Mouse (Mus musculus) forebrain, embryonic 15.5 days (tissue): ENCODE data around the gene Pir. TPM values are rescaled to one million over a fixed set of nuclear protein-coding genes. Genes with fewer than 3 reads are reported as not detected.

Experiments
- ATAC-seq: fragments of 200-750 bp; cut with Nextera tagmentation; replicated peaks from 2 replicates; pipeline ENCODE4 v1.8.0; 2017; ENCODE audit warnings: mild to moderate bottlenecking, moderate TSS enrichment, moderate library complexity
- H3K27ac ChIP-seq: fragments of 300-500 bp; sonication (generic); replicated peaks from 2 replicates; pipeline ENCODE4 v1.5.1; 2015; ENCODE audit warnings: mild to moderate bottlenecking, inconsistent platforms
- H3K27me3 ChIP-seq: fragments of 300-500 bp; sonication (generic); 2 replicates; pipeline ENCODE4 v1.6.1; 2015; ENCODE audit warnings: inconsistent platforms
- H3K36me3 ChIP-seq: fragments of 300-500 bp; sonication (generic); 2 replicates; pipeline ENCODE4 v1.6.1; 2015; ENCODE audit warnings: mild to moderate bottlenecking, inconsistent platforms
- H3K4me1 ChIP-seq: fragments of 300-500 bp; sonication (generic); 2 replicates; pipeline ENCODE4 v1.6.1; 2015; ENCODE audit warnings: inconsistent platforms
- H3K4me2 ChIP-seq: fragments of 300-500 bp; sonication (generic); replicated peaks from 2 replicates; pipeline ENCODE4 v1.6.1; 2015; ENCODE audit warnings: mild to moderate bottlenecking, inconsistent platforms
- H3K4me3 ChIP-seq: fragments of 300-500 bp; sonication (generic); 2 replicates; pipeline ENCODE4 v1.5.1; 2015; ENCODE audit warnings: mild to moderate bottlenecking, inconsistent platforms
- H3K9ac ChIP-seq: fragments of 300-500 bp; sonication (generic); replicated peaks from 2 replicates; pipeline ENCODE4 v1.6.1; 2015; ENCODE audit warnings: mild to moderate bottlenecking, inconsistent platforms
- H3K9me3 ChIP-seq: fragments of 300-500 bp; sonication (generic); 2 replicates; pipeline ENCODE4 v1.6.1; 2016; ENCODE audit warnings: inconsistent platforms
- WGBS: fragments of 180-500 bp; shearing (Covaris S2); methylation state at CpG from one replicate; pipeline ENCODE4 v1.1.7; 2015; ENCODE audit warnings: mixed read lengths; 5-methylcytosine and 5-hydroxymethylcytosine counted together
- polyA plus RNA-seq: library from polyadenylated mRNA; unstranded; fragments of >200 nt; fragmentation: Nextera tagmentation; extraction: Ambion mirVana; gene quantifications from 2 replicates; pipeline ENCODE4 v1.2.1, GENCODE M21; 2015

Pir gene
- polyA plus RNA-seq, 1 experiment from 2014 or later: 3.6 TPM

DNA sequence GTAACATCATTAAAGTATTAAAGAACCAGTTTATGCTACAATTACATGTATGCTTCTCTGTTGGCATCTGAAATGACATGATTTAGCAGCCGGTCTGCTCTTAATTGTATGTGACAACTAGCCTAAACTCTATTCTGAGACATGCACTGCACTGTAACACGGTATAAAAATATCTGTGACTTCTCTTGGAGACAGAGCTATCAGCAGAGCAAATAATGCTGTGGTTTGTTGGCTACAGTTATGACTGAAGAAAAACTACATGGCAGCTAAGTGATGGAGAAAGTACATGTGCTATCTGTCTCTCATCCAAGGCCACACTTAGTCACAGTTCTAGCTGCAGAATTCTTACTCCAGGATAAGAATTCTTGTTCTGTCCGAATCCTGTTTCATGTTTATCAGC is 79.8 kb downstream of the Pir start:
- ATAC-seq: no peak
- no peak overlapping the region for H3K4me3 ChIP-seq
- no peaks in the 10 kb centered on the region for H3K9me3 ChIP-seq
- no peaks in the 10 kb centered on the region for H3K36me3 ChIP-seq
- H3K27ac ChIP-seq: no peak overlapping the region
- H3K9ac ChIP-seq: no peak overlapping the region
- H3K4me2 ChIP-seq: no peak overlapping the region
- 78% methylated on average over 3 of the region's 3 CpGs for WGBS
- H3K4me1 ChIP-seq: no peaks in the 10 kb centered on the region
- no peaks in the 10 kb centered on the region for H3K27me3 ChIP-seq

DNA sequence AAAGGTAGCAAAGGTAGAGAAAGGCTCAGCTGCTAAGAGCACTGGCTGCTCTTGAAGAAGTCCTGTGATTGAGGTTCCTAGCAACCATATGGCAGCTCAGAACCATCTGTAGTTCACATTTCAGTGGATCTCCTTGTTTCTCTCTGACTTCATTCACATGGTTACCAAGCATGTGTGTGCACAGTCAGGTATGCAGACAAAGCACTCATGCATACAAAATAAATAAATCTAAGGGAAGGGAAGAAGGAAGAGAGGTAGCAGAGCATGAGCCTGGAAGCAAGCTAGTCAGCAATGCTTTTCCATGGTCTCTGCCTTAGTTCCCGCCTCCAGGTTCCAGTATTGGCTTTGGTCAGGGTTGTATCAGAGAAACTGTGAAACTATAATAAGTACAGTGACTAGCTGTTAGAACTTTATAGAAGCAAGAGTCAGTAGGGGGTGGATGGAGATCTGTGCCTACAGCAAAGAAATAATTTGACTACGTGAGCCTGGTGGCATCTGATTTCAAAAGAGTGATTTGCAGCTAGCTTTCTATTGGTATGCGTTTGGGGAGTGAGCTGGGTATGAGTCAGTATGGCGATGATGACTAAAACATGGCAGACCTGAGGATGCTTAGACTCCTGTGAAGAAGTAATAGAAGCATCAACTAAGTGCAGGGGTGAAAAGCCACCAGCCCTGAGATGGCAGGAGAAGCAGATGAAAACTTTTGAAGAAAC is 96.1 kb downstream of the Pir start:
- Histone ChIP-seq H3K36me3 (no peaks in the 10 kb centered on the region), H3K27me3 (no peaks in the 10 kb centered on the region), H3K27ac (no peak overlapping the region), H3K4me2 (no peak overlapping the region), H3K9ac (no peak overlapping the region), H3K4me1 (no peaks in the 10 kb centered on the region), H3K9me3 (no peaks in the 10 kb centered on the region), H3K4me3 (no peak overlapping the region)
- no peak for ATAC-seq
- 89% methylated on average over 4 of the region's 4 CpGs for WGBS

DNA sequence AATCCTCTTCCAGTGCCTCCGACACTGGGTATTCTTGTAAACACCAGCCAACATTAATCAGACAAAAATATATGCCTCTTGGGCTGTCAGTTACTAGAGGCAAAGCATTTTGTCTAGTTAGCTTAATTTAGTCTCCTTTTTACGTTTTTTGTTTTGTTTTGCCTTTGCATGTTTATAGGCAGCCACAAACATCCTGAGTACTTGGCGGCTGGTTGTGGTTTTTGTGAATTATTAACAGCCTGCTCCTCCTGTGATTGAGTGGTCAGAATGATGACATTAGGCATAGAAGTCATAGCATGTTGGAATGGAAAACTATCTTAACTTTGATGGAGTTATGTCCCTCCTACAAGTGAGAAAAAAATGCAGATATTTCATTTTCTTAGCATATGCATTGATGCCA is 101.4 kb downstream of the Pir start:
- 83% methylated on average over 3 of the region's 3 CpGs for WGBS
- no peaks in the 10 kb centered on the region for H3K36me3 ChIP-seq
- no peaks in the 10 kb centered on the region for H3K27me3 ChIP-seq
- no peaks in the 10 kb centered on the region for H3K9me3 ChIP-seq
- ATAC-seq: no peak
- no peak overlapping the region for H3K4me2 ChIP-seq
- no peaks in the 10 kb centered on the region for H3K4me1 ChIP-seq
- no peak overlapping the region for H3K4me3 ChIP-seq
- no peak overlapping the region for H3K27ac ChIP-seq
- H3K9ac ChIP-seq: no peak overlapping the region

DNA sequence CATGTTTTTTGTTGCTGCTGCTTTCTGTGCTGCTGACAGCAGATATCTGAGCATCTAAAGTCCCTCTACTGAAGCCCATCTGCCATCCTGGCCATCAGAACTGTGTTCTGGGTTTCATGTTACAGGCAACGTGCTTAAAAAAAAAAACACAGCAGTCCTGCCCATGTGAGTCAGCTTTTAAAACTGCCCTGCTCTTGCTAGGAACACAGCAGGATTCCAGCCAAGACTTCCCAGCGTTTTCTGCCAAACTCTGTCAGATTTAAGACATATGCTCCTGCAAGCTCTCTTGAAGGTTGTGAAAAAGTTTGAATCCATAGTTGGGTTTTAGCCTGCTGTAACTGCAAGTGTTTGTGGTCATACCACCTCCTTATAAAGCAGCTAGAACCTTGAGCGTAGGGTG is 103.9 kb downstream of the Pir start, which contains the start of gene Vegfd:
Gene Vegfd (plus strand): TSS at position 298 of the 400 bp plus-strand sequence.
- no peak within 1 kb of the TSS for H3K4me2 ChIP-seq
- no peak within 1 kb of the TSS for H3K4me3 ChIP-seq
- 30% methylated on average over 3 of the region's 3 CpGs for WGBS
- no peak within 1 kb of the TSS for H3K27ac ChIP-seq
- H3K4me1 ChIP-seq: no peaks in the 10 kb centered on the region
- no peaks in the 10 kb centered on the region for H3K36me3 ChIP-seq
- ATAC-seq: 0 out of 2 replicates have a peak, but pooled peaks have one; percentile 46
- H3K9me3 ChIP-seq: no peaks in the 10 kb centered on the region
- no peaks in the 10 kb centered on the region for H3K27me3 ChIP-seq
- no peak within 1 kb of the TSS for H3K9ac ChIP-seq

DNA sequence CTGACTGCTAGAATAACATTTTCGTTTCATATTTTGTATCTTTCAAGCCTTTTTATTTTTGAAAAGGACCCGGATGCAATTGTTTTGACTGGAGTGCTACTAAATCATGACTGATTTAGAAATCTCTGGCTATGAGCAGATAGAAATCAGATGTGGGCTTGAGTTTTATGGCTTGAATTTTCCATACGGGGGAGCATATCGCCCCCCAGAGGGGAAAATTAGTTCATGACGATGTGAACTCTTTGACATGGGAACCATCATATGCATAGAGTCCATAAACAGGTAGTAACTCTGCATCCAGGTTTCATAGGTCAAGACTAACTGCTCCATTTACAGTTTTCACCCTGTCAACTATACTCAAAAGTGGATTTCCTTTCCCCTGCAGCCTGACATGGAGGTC is 105.4 kb downstream of the Pir start:
- ATAC-seq: no peak
- H3K4me2 ChIP-seq: no peak overlapping the region
- no peak overlapping the region for H3K9ac ChIP-seq
- no peaks in the 10 kb centered on the region for H3K4me1 ChIP-seq
- 60% methylated on average over 5 of the region's 5 CpGs for WGBS
- H3K27ac ChIP-seq: no peak overlapping the region
- no peaks in the 10 kb centered on the region for H3K36me3 ChIP-seq
- no peaks in the 10 kb centered on the region for H3K9me3 ChIP-seq
- H3K27me3 ChIP-seq: no peaks in the 10 kb centered on the region
- no peak overlapping the region for H3K4me3 ChIP-seq

DNA sequence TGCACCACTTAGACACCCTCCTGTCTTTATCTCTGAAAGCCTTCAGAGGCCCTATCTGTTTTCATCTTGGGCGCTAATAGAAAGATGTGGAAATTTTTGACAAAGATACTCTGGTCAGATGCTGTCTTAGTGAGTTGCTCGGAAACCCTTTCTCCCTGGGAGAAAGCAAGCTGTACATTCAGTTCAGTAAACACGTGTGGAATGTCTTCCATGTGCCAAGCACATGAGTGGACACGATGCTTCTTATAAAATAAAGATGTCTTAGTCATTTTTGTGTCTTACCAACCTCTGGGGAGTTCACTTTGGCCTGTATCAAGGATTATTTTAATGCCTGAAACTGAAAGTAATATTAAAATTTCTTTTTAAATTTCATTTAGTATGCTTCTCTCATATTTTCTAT is 110.5 kb downstream of the Pir start:
- H3K9me3 ChIP-seq: no peaks in the 10 kb centered on the region
- ATAC-seq: no peak
- no peaks in the 10 kb centered on the region for H3K4me1 ChIP-seq
- H3K27ac ChIP-seq: no peak overlapping the region
- H3K4me2 ChIP-seq: no peak overlapping the region
- H3K9ac ChIP-seq: no peak overlapping the region
- no peaks in the 10 kb centered on the region for H3K36me3 ChIP-seq
- H3K27me3 ChIP-seq: no peaks in the 10 kb centered on the region
- 84% methylated on average over 4 of the region's 4 CpGs for WGBS
- H3K4me3 ChIP-seq: no peak overlapping the region

DNA sequence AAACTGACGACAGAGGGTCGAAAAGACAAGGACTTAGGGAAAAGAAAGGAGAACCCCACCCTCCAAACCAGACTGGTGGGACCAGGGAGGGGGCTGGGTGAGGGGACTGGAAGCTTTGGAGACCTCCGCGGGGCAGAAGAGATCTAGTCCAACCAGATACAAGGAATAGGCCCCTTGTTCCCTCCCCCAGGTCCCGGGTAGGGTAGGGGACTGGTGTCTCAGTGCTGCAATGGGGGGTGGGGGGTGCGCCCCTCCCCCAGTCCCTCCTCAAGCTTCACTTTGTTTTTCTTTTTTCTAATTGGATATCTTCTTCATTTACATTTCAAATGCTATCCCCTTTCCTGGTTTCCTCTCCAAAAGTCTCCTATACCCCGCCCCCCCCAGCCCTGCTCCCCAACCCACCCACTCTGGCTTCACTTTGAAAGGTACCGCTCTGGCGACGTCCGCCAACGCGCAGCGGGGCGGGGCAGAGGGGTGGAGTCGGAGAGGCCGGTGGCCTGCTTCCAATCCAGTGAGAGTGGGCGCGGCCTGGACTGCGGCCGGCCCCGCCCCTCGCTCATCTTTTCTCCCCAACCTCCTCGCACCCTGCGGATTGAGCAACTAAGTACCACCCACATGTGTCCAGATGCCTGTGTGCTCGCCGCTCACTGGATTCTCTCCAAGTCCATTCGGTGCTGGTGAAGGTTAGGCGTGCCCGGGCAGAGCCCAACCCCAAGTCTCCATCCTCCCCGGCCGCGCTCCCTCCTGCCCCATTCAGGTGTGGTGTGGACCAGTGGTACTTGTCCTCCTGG is 112.6 kb downstream of the Pir start:
- Histone ChIP-seq H3K4me1 (no peaks in the 10 kb centered on the region), H3K4me2 (peak overlapping the region; percentile 67), H3K27me3 (no peaks in the 10 kb centered on the region), H3K27ac (no peak overlapping the region), H3K9me3 (no peaks in the 10 kb centered on the region), H3K36me3 (no peaks in the 10 kb centered on the region), H3K4me3 (peak overlapping the region; percentile 41), H3K9ac (peak overlapping the region; percentile 26; the same call in 1 of the 2 replicates)
- WGBS: 25% methylated on average over 32 of the region's 33 CpGs
- peak; percentile 97 for ATAC-seq

DNA sequence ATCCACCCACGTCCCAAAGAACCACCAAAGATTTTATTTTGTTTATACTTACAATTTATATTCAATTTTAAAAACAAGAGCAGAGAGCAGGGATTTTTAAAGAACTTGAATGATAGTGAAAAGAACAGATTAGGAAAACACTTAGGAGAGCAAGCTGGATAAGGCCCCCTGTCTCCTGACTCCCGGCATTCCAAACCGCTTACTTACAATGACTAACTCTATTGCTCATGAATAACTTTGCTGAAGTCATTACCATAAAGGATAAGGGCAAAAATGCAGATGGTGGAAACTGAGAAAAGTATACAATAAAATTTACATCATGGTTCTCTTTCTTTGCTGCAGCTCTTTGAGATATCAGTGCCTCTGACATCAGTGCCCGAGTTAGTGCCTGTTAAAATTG is 124.9 kb downstream of the Pir start:
- 73% methylated on average over 4 of the region's 4 CpGs for WGBS
- H3K4me1 ChIP-seq: no peaks in the 10 kb centered on the region
- no peaks in the 10 kb centered on the region for H3K9me3 ChIP-seq

DNA sequence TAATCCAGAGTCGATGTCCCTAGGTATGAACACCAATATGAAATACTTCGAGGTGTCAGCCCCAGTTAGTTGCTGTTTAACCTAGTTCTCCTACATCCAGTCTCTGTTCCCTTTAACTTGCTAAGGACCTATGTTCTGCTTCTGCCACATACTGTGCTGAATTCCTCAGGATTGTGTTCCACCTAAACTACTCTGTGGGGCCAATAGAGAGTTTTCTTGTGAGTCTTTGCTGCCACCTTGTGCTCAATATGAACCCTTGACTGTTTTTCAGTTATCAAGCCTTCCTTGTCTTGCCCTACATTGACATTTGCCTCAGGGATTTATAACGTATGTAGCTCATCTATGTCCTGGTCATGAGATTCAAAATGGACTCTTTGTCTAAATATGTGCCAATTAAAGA is 129.3 kb downstream of the Pir start:
- no peak overlapping the region for H3K27ac ChIP-seq
- no peak overlapping the region for H3K9ac ChIP-seq
- no peaks in the 10 kb centered on the region for H3K27me3 ChIP-seq
- H3K4me2 ChIP-seq: no peak overlapping the region
- no peaks in the 10 kb centered on the region for H3K36me3 ChIP-seq
- ATAC-seq: peak; percentile 67
- no peaks in the 10 kb centered on the region for H3K9me3 ChIP-seq
- WGBS: 60% methylated on average over 3 of the region's 3 CpGs
- H3K4me1 ChIP-seq: no peaks in the 10 kb centered on the region
- H3K4me3 ChIP-seq: no peak overlapping the region

More for the DNA sequence above, 124.9 kb downstream of the Pir start:
- H3K27me3 ChIP-seq: no peaks in the 10 kb centered on the region
- H3K4me3 ChIP-seq: no peak overlapping the region
- H3K36me3 ChIP-seq: no peaks in the 10 kb centered on the region
- no peak overlapping the region for H3K27ac ChIP-seq
- no peak overlapping the region for H3K9ac ChIP-seq
- ATAC-seq: no peak
- H3K4me2 ChIP-seq: no peak overlapping the region

DNA sequence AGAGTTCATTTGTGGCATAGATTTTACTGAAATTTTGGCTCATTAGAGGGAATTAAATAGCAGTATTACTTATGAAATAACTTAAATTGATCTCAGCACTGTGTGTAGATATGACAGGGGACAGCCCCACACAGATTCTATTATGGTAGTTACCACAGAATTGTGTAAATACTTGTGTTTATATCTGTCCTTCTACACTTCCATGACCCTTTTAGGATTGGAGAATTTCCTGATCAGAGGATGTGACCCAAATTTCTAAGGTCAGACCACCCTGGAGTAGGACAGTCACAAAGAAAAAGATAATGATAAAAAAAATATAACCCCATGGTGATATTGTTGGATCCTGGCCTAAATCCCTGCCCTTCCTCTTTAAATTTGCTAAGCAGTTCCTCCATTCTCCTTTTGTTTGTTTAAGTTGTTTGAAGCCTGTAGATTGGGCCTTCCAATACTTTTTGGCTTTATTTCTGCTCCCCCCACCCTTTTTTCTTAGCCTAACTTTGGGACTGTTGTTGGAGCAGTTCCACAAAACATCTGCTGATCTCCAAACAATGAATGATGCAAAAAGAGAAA is 136.0 kb downstream of the Pir start:
- no peak overlapping the region for H3K4me2 ChIP-seq
- no peak overlapping the region for H3K4me3 ChIP-seq
- no peaks in the 10 kb centered on the region for H3K27me3 ChIP-seq
- no peak for ATAC-seq
- no peaks in the 10 kb centered on the region for H3K4me1 ChIP-seq
- no peak overlapping the region for H3K27ac ChIP-seq
- no peak overlapping the region for H3K9ac ChIP-seq
- no peaks in the 10 kb centered on the region for H3K36me3 ChIP-seq
- H3K9me3 ChIP-seq: no peaks in the 10 kb centered on the region

DNA sequence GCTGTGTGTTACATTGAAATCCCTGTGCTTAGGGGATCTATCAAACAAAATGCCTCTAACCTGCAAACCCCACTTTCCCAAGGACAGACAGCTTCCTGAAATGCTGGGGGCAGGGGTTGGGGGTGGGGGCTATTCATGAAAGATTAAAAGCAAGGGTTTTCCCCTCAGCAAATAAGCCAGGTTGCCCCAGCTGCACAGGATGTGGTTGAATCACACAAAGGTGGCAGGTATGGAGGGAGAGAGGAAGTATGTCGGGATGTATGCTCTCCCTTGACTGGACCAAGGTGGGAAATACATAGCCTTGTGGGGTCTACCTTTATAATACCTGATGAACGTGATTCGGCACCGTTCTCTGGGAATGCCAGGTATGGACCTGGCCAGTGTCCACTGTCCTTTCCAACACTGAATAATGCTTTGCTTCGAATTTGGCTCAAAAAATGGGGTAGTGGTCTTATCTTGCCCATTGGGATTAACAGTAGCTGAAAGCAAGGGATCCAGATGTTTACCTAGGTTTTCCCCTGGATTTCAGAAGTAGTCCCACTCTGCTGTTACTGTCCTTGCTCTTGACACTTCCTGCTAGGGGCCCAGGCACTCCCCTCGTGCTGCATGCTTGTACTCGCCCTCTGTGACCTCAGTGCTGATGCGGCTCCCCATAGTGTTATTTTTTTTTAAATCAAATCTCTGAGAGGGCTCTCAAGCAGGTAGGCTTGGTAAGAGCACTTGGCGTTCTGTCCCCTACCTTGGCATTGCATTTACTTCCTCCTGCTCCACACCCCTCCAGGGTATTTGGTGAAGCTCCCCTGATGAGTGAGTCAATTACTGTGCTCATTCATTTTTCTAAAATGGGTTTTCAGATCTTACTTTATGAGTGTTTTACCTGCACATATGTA is 137.2 kb downstream of the Pir start:
- 76% methylated on average over 9 of the region's 9 CpGs for WGBS
- Histone ChIP-seq H3K27me3 (no peaks in the 10 kb centered on the region), H3K4me2 (no peak overlapping the region), H3K9ac (no peak overlapping the region), H3K9me3 (no peaks in the 10 kb centered on the region), H3K4me1 (no peaks in the 10 kb centered on the region), H3K27ac (no peak overlapping the region), H3K36me3 (no peaks in the 10 kb centered on the region), H3K4me3 (no peak overlapping the region)
- no peak for ATAC-seq
